Mouse (Mus musculus) ES-Bruce4 (cell line): ENCODE results near the gene B3gnt2. TPM values are rescaled to one million over a fixed set of nuclear protein-coding genes. Genes with fewer than 3 reads are reported as not detected.
A peak's percentile ranks its signal among the peaks of the same experiment; 100 is the strongest.

Experiments used
- H3K27ac ChIP-seq: 2 replicates; pipeline ENCODE4 v1.5.1; 2012; ENCODE audit warnings: low read length, inconsistent platforms; ENCODE audit not compliant: insufficient read depth
- H3K27me3 ChIP-seq: 2 replicates; pipeline ENCODE4 v1.6.1; 2012; ENCODE audit warnings: mild to moderate bottlenecking, low read length, inconsistent platforms; ENCODE audit not compliant: control insufficient read depth, poor library complexity, insufficient read depth, severe bottlenecking
- H3K36me3 ChIP-seq: 2 replicates; pipeline ENCODE4 v1.6.1; 2012; ENCODE audit warnings: inconsistent platforms, mild to moderate bottlenecking, low read length, moderate library complexity; ENCODE audit not compliant: control insufficient read depth, poor library complexity, insufficient read depth, severe bottlenecking
- H3K4me1 ChIP-seq: one replicate; pipeline ENCODE4 v1.8.1; 2011; ENCODE audit warnings: low read length; ENCODE audit not compliant: control insufficient read depth, insufficient read depth
- H3K4me3 ChIP-seq: 2 replicates; pipeline ENCODE4 v1.5.1; 2011; ENCODE audit warnings: low read depth, mild to moderate bottlenecking, low read length
- H3K9ac ChIP-seq: 2 replicates; pipeline ENCODE4 v1.6.1; 2012; ENCODE audit warnings: low read depth, mild to moderate bottlenecking, inconsistent platforms; ENCODE audit not compliant: poor library complexity, severe bottlenecking
- H3K9me3 ChIP-seq: replicated peaks from 2 replicates; pipeline ENCODE4 v1.6.1; 2012; ENCODE audit warnings: mild to moderate bottlenecking, low read length, inconsistent platforms; ENCODE audit not compliant: control insufficient read depth, poor library complexity, insufficient read depth, severe bottlenecking
- CTCF ChIP-seq: IDR thresholded peaks from one replicate; pipeline ENCODE4 v1.8.1; 2011; ENCODE audit warnings: low read depth, low read length
- EP300 ChIP-seq: IDR thresholded peaks from 2 replicates; pipeline ENCODE4 v1.6.1; 2011; ENCODE audit warnings: low read depth, low read length; ENCODE audit not compliant: insufficient read depth
- POLR2A ChIP-seq: IDR thresholded peaks from one replicate; pipeline ENCODE4 v1.8.1; 2011; ENCODE audit warnings: low read length; ENCODE audit not compliant: insufficient read depth
- polyA plus RNA-seq: library from polyadenylated mRNA; stranded (reverse); fragments of >200 nt; gene quantifications from 2 replicates; pipeline ENCODE4 v1.2.4, GENCODE M21; 2011; ENCODE audit warnings: low read depth; ENCODE audit not compliant: missing spikeins, insufficient read depth, insufficient read length

B3gnt2 gene
- polyA plus RNA-seq, 1 experiment, result 3.5 TPM

- no peak overlapping the region for H3K9ac ChIP-seq
- no peaks in the 10 kb centered on the region for H3K36me3 ChIP-seq
These were observed 72.9 kb downstream of the B3gnt2 start for GRCm38 (mm10) chr11:22787833-22788232.

GRCm38 (mm10) chr11:22784477-22784876 is 76.3 kb downstream of the B3gnt2 start:
- no peak for TF ChIP-seq CTCF
- no peak for TF ChIP-seq POLR2A
- TF ChIP-seq EP300, result no peak

More at GRCm38 (mm10) chr11:22787833-22788232, 72.9 kb downstream of the B3gnt2 start:
- H3K4me3 ChIP-seq, result no peak overlapping the region
- no peak overlapping the region for H3K27ac ChIP-seq
- H3K4me1 ChIP-seq, result peaks cover 5% of the 10 kb centered on the region
- H3K9me3 ChIP-seq, result peaks cover 12% of the 10 kb centered on the region
- no peak for TF ChIP-seq CTCF
- TF ChIP-seq EP300, result no peak
- TF ChIP-seq POLR2A, result no peak
- no peaks in the 10 kb centered on the region for H3K27me3 ChIP-seq

GRCm38 (mm10) chr11:22782705-22783124 is 78.0 kb downstream of the B3gnt2 start:
- H3K4me3 ChIP-seq, result peak overlapping the region; percentile 32
- H3K9me3 ChIP-seq, result peaks cover 5% of the 10 kb centered on the region
- H3K27ac ChIP-seq, result no peak overlapping the region
- H3K4me1 ChIP-seq, result no peaks in the 10 kb centered on the region
- H3K36me3 ChIP-seq, result no peaks in the 10 kb centered on the region
- TF ChIP-seq EP300 (no peak), CTCF (no peak), POLR2A (no peak)
- peak overlapping the region; percentile 31 for H3K9ac ChIP-seq
- H3K27me3 ChIP-seq, result no peaks in the 10 kb centered on the region

More at GRCm38 (mm10) chr11:22784477-22784876, 76.3 kb downstream of the B3gnt2 start:
- no peak overlapping the region for H3K27ac ChIP-seq
- peaks cover 12% of the 10 kb centered on the region for H3K9me3 ChIP-seq
- no peaks in the 10 kb centered on the region for H3K4me1 ChIP-seq
- no peak overlapping the region for H3K4me3 ChIP-seq
- no peaks in the 10 kb centered on the region for H3K27me3 ChIP-seq
- H3K9ac ChIP-seq, result no peak overlapping the region
- no peaks in the 10 kb centered on the region for H3K36me3 ChIP-seq

GRCm38 (mm10) chr11:22781190-22781589 is 79.6 kb downstream of the B3gnt2 start:
- H3K4me3 ChIP-seq, result no peak overlapping the region
- H3K27me3 ChIP-seq, result no peaks in the 10 kb centered on the region
- H3K9ac ChIP-seq, result no peak overlapping the region
- H3K9me3 ChIP-seq, result no peaks in the 10 kb centered on the region
- no peak overlapping the region for H3K27ac ChIP-seq
- no peaks in the 10 kb centered on the region for H3K4me1 ChIP-seq
- TF ChIP-seq POLR2A (no peak), EP300 (no peak), CTCF (no peak)
- no peaks in the 10 kb centered on the region for H3K36me3 ChIP-seq

GRCm38 (mm10) chr11:22780761-22781160 is 80.0 kb downstream of the B3gnt2 start:
- H3K4me1 ChIP-seq, result no peaks in the 10 kb centered on the region
- H3K4me3 ChIP-seq, result no peak overlapping the region
- no peaks in the 10 kb centered on the region for H3K9me3 ChIP-seq
- H3K27ac ChIP-seq, result no peak overlapping the region
- TF ChIP-seq POLR2A (no peak), CTCF (no peak), EP300 (no peak)
- H3K36me3 ChIP-seq, result no peaks in the 10 kb centered on the region
- no peak overlapping the region for H3K9ac ChIP-seq
- H3K27me3 ChIP-seq, result no peaks in the 10 kb centered on the region

GRCm38 (mm10) chr11:22779821-22780551 is 80.8 kb downstream of the B3gnt2 start:
- H3K9me3 ChIP-seq, result no peaks in the 10 kb centered on the region
- no peak overlapping the region for H3K4me3 ChIP-seq
- no peaks in the 10 kb centered on the region for H3K36me3 ChIP-seq
- no peak for TF ChIP-seq CTCF
- no peak for TF ChIP-seq POLR2A
- TF ChIP-seq EP300, result no peak
- no peak overlapping the region for H3K27ac ChIP-seq
- H3K27me3 ChIP-seq, result no peaks in the 10 kb centered on the region
- H3K4me1 ChIP-seq, result no peaks in the 10 kb centered on the region
- no peak overlapping the region for H3K9ac ChIP-seq
